Mouse (Mus musculus): ENCODE measurements around the gene Gtf2ird2. TPM values are rescaled to one million over a fixed set of nuclear protein-coding genes. Genes with fewer than 3 reads are reported as not detected.

Gtf2ird2 gene
- total RNA-seq, 2 experiments from 2014 or later, result 14.5 to 15.4 TPM

DNA sequence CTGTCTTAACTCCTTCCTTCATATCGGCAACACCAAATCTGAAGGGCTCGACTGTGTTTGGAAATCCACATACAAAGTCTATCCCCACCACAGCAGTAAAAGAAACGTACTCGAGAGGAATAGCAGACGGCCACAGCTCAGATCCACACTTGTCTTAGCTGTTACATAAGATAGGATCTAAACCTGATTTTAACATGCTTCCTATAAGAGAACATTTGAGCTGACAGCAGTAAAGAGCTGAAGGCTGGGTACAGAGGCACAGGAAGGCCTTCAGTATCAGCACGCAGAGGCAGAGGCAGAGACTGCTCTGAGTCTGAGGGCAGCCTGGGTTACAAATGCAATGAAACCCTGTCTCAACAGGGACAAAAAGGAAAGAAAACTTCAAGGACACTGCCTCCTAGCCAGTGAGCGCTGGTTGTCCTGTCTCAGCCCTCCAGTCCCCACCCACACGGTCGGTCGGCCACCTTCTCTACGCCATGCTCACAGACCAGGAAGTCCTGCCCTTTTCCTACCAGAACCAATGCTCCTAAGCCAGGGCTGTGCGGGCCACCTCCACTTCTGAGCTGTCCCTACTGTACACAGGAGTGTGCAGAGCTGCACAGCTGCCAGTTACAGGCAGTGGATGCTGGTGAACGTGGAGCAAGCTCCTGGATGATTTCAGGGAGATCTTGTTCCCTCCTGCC is 73.7 kb downstream of the Gtf2ird2 start:
- no peak for DNase-seq (ENCODE audit: low spot score in 2 of 2)
- intact Hi-C loops (cut with DNase I), result loop anchor here (10.0 kb wide), 1 partner anchor 87 kb away; no protein-coding TSS in a partner anchor

DNA sequence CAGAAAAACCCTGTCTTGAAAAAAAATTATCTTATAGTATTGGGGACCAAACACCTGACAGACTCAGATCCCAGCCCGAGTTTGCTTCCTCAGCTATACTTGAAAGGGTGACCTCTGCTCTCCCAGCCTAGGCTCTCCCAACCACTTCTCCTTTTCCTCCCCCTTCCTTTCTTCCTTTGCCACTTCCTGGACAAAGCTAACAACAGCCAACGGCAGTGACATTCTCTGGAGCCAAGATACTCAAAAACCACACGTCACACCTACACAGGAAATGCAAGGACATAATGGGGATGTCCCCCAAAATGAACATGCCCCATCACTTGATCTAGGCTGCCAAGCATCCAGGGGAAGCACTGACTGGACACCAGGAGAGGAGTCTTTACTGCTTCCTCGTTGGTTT is 74.6 kb downstream of the Gtf2ird2 start:
- intact Hi-C loops (cut with DNase I), result loop anchor here (10.0 kb wide), 1 partner anchor 86 kb away; no protein-coding TSS in a partner anchor
- no peak for DNase-seq (ENCODE audit: low spot score in 2 of 2)

DNA sequence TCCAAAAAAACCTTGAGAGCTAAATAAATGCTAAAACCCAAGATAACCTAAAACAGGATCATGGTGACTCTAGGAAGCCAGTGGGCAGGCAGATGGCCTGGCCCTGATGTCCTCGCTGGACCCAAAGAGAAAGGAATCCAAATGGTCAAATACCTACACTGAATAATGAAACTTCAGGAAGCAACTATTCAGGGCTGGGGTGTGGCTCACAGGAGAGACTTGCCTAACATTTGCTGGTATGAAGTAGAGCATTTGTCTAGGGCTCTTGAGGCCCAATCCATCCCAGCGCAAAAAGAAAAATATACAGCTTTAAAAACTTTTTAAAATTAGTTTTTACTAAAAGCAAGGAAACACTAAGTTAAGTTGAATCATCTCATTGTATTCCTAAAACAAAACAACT is 75.1 kb downstream of the Gtf2ird2 start:
- DNase-seq (ENCODE audit: low spot score in 2 of 2), result no peak
- intact Hi-C loops (cut with DNase I), result loop anchor here (10.0 kb wide), 1 partner anchor 86 kb away; no protein-coding TSS in a partner anchor

DNA sequence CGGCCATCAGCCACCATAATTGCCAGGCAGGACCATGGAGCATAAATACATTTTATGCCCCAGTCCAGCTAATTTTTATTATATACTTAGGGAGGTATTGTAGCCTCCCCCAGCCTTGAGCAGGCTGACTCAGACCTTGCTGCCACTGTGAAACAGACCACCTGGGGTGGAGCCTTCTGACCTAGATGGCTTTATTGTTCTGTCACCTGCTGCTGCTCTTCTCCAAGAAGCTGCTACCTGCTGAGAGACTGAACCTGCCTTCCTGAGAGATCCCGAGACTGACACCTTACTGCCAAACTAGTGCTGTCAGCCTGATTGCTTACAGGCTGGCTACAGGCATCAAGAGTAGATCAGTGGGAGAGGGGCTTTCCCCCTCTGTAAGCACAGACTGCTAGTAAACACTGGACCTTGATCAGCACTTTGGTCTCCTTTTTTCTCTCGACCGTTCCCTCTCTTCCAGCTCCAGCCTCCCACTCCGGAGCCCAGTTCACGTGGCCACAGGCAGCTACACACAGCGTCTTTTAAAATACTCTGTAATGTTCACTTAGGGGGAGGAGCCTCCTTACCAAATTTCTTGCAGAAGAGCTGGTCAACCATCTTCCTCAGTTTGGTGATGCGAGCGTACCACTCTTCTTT is 76.3 kb downstream of the Gtf2ird2 start:
- no peak for DNase-seq (ENCODE audit: low spot score in 2 of 2)
- intact Hi-C loops (cut with DNase I), result no loop called here

DNA sequence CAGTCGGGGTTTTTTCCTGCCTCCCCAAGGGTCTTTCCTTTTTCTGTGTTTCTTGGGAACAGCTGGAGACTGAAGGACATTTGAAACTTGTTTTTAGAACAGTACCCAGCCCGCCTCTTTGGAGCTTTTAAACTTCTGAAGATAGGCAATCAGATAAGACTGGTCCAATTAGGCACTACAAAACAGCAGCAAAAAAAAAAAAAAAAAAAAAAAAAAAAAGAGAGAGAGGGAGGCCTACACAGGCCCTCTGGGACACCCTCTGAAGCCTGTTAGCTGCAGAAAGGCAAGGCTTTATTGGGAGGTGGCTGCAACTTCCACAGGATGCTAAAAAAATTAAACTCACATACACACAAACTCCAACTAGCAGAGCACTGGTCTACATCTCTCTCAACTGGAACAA is 82.1 kb downstream of the Gtf2ird2 start:
- intact Hi-C loops (cut with DNase I), result no loop called here
- no peak for DNase-seq (ENCODE audit: low spot score in 2 of 2)

DNA sequence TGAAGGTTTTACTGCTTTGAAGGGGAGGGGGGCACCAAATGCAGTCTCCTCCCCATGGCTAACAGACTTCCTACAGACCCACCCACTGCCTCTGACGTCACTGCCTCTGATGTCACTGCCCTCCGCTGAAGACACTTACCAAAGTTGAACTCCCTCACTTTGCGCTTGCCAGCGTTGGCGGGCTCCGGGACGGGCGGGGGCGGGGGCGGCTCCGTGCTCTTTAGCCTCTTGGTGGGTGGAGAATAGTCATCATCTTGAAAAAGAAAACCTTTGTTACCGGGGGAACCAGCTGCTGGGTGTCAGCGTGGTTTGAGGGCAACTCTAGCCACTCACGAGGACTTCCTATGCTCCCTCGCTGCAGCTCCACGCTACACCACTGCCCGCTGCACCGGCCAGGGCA is 82.6 kb downstream of the Gtf2ird2 start:
- intact Hi-C loops (cut with DNase I), result no loop called here
- DNase-seq (ENCODE audit: low spot score in 2 of 2), result no peak

DNA sequence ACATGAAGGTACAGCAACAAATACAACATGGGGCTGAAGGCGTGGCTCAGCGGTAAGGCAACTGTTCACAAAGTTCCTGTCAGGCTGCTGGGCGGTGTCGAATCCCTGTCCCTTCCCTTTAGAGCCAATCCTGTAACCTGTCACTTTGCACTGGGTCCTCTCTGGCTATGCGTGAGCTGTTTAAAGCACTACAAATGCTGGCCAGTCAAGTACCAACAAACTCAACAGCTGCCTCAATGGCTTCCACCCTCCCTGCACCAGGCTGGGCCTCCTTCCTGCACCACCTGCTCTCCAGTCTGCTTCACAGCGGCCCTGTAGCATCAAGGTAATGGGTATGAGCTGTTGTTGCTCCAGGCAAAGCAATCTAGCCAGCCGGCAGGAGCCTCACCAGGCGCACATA is 84.9 kb downstream of the Gtf2ird2 start:
- no peak for DNase-seq (ENCODE audit: low spot score in 2 of 2)
- intact Hi-C loops (cut with DNase I), result no loop called here

DNA sequence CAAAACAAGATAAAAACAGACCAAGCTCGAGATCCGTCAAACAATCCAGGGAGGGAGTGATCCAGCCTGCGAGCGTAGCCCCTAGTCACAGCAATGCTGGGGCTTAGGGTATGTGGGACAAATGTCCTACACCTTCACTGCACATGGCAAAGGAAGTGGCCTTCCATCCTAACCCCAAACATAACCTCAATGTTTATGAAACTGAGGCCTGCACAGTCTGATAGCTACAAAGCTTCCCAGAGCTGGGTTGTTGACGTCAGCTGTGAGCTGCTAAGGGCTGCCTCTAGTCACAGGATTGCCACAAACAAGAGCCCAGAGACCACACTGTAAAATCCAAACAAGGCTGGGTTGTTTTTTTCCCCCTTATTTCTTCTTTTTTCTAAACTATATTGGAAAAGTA is 85.9 kb downstream of the Gtf2ird2 start:
- intact Hi-C loops (cut with DNase I), result no loop called here

DNA sequence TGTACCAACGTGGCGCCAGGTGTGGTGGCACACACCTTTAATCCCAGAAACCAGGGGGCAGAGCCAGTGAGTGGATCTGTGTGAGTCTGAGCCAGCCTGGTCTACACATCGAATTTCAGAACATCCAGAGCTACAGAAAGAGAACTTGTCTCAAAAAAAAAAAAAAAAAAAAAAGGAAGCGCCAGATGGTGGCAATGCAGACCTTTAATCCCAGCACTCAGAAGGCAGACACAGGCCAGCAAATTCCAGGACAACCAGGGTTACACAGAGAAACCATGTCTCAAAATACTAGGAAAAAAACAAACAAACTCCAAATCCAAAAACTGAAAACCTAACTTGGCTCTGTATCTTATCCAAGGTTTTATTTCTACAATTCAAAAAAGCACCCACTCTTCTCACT is 86.7 kb downstream of the Gtf2ird2 start:
- intact Hi-C loops (cut with DNase I), result no loop called here

More for the DNA sequence above, 85.9 kb downstream of the Gtf2ird2 start:
- no peak for DNase-seq (ENCODE audit: low spot score in 2 of 2)

DNA sequence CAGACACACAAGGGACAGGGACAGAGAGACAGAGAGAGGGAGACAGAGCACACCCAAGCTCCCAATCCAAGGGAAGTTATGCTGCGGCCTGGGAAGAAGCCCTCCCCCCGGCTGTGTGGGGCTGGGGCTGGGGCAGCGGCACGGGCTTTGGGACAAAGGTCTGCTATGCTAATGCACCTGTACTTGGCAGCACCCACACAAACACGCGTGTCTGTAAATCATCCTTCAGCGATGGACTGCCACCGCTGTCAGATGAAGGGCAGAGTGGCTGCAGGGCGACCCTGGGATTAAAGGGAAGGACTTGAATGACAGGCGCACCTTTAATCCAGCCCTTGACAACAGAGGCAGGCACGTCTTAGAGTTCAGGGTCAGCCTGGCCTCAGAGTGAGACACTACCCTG is 87.6 kb downstream of the Gtf2ird2 start:
- intact Hi-C loops (cut with DNase I), result no loop called here
- no peak for DNase-seq (ENCODE audit: low spot score in 2 of 2)

More for the DNA sequence above, 86.7 kb downstream of the Gtf2ird2 start:
- no peak for DNase-seq (ENCODE audit: low spot score in 2 of 2)

DNA sequence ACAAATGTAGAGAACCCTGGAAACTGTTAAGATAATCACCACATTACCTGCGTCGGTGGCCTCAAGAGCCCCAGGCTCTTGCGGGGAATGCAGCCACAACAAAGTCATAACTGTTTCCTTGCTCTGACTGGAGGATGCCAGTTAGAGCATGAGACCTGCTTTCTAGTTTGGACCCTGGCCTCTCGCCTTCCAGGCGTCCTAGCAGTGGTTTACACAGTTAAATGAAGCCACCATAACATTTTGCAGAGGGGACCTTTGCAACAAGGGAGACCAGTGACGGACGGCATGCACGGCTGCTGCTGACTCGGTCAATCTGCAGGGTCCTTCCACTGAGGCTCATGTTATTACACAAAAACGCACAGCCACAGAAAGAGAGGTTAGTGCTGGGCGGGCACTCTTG is 88.9 kb downstream of the Gtf2ird2 start:
- no peak for DNase-seq (ENCODE audit: low spot score in 2 of 2)
- intact Hi-C loops (cut with DNase I), result no loop called here

DNA sequence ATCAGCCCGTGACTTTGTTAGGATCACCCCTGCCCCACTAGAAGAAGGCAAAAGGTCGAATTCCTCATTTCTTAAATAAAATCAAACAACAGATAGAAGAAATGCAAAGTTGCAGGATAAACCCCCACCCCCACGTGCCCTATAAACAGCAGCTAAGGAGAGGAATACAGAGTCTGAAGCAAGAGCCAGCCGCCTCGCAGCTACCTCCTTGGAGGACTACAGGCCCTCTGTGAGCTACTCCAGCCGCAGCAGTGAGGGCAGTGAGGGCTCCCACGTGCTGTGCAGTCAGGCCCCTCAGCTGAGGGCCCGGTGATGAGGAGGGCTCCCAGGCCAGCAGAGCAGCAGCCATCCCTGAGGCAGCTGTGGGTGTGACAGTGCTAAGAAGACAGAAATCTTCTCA is 89.9 kb downstream of the Gtf2ird2 start:
- no peak for DNase-seq (ENCODE audit: low spot score in 2 of 2)
- intact Hi-C loops (cut with DNase I), result no loop called here

Other genes starting within 250 kb of the Gtf2ird2 start
- 10 to 100 TPM; 65.7 to 67.8 TPM for gene Castor2, start 84.3 kb upstream of the Gtf2ird2 start, total RNA-seq (2021)
- 10 to 100 TPM; 15.7 to 16.0 TPM for gene Rcc1l, start 7.2 kb upstream of the Gtf2ird2 start, total RNA-seq (2021)
- 1 to 10 TPM; 6.7 to 9.2 TPM for gene Ncf1, start 45.6 kb downstream of the Gtf2ird2 start, total RNA-seq (2021)
- gene Gtf2i, start 130.7 kb downstream of the Gtf2ird2 start, total RNA-seq (2021), result 100 to 1,000 TPM; 205 to 240 TPM

All from left cerebral cortex, postnatal 14 days (tissue).